Mouse (Mus musculus) Patski (cell line): Measurements from ENCODE around the gene Srgap2. TPM values are rescaled to one million over a fixed set of nuclear protein-coding genes. Genes with fewer than 3 reads are reported as not detected.
"Not testable (repeated sequence)": the region's sequence is repeated elsewhere in the genome, so short reads cannot be mapped to it uniquely, and the experiment has no call there.

Experiments
- ATAC-seq: fragments of 100-300 bp; one replicate; pipeline ENCODE4 v1.8.0; 2021
- CTCF ChIA-PET: fragments of 350-600 bp; sonication (Branson Sonifier 250); formaldehyde crosslinking; loops from one replicate; lab custom pipeline; 2022; ENCODE audit warnings: inconsistent platforms; lab: Charles Lee
- POLR2A ChIA-PET: fragments of 350-600 bp; sonication (Branson Sonifier 250); formaldehyde crosslinking; loops from one replicate; lab custom pipeline; 2022; ENCODE audit warnings: antibody characterized with exemption, inconsistent platforms; lab: Charles Lee
- DNase-seq: peaks from one replicate; pipeline ENCODE4 v3.0.0-alpha.2; 2011; ENCODE audit warnings: low read depth, low spot score
- H3K27me3 ChIP-seq: fragments of 371-371 bp; one replicate; pipeline ENCODE4 v1.5.1; 2021
- CTCF ChIP-seq: fragments of 100-300 bp; IDR thresholded peaks from one replicate; pipeline ENCODE4 v1.5.1; 2021
- in situ Hi-C: fragments of 300-500 bp; cut with MboI; formaldehyde crosslinking; loops from 3 replicates; pipeline ENCODE4 v1.11.1; 2018; ENCODE audit warnings: low pct_unique_long_range_greater_than_20kb, mixed read lengths
- polyA plus RNA-seq: library from polyadenylated mRNA; unstranded; gene quantifications from one replicate; pipeline ENCODE4 v1.2.3, GENCODE M21; 2021

Srgap2 gene
- polyA plus RNA-seq, 1 experiment from 2014 or later = 29.4 TPM

DNA sequence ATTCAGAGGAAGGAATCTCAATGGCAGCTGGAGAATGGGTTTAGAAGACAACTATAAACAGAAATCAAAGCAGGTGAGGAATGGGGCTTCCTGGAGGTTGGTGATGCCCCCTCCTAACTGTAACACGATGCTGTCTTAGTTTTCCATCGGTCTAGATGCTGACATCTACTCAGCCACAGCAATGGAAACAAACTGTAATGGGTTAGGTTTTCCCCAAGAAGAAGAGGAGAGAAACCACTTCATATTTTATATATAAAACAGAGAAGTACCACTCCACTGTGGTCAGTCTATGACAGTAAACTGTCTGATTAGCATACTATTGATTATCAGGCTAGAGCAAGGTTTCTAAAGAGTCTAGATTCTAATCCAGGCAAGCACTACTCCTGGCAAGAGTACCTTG lies 179.4 kb downstream of the Srgap2 start:
- ChIA-PET POLR2A (no interaction called here), CTCF (no interaction called here)
- no peak for DNase-seq
- H3K27me3 ChIP-seq = no peaks in the 10 kb centered on the region
- ATAC-seq = no peak
- no peak for TF ChIP-seq CTCF
- in situ Hi-C loops = no loop called here

GRCm38 (mm10) chr1:131346916-131347555 lies 180.1 kb downstream of the Srgap2 start:
- CTCF ChIA-PET = interaction anchor here (1.2 kb wide), 1 partner anchor 57 kb away, joined by 3 read pairs; no protein-coding TSS in a partner anchor
- in situ Hi-C loops = no loop called here

GRCm38 (mm10) chr1:131345422-131346419 lies 181.4 kb downstream of the Srgap2 start:
- ATAC-seq = no peak
- DNase-seq = no peak
- no peaks in the 10 kb centered on the region for H3K27me3 ChIP-seq
- ChIA-PET POLR2A (interaction anchor here (0.5 kb wide), 1 partner anchor 95 kb away, joined by 6 read pairs; no protein-coding TSS in a partner anchor), CTCF (interaction anchor here (1.2 kb wide), 1 partner anchor 56 kb away, joined by 3 read pairs; no protein-coding TSS in a partner anchor)
- no peak for TF ChIP-seq CTCF
- in situ Hi-C loops = no loop called here

More at GRCm38 (mm10) chr1:131346916-131347555, 180.1 kb downstream of the Srgap2 start:
- POLR2A ChIA-PET = no interaction called here
- no peak for ATAC-seq
- H3K27me3 ChIP-seq = no peaks in the 10 kb centered on the region
- TF ChIP-seq CTCF = no peak
- DNase-seq = no peak

- ChIA-PET POLR2A (no interaction called here), CTCF (interaction anchor here (1.5 kb wide), 1 partner anchor 12 kb away, joined by 3 read pairs; no protein-coding TSS in a partner anchor)
- DNase-seq = no peak
- no peak for TF ChIP-seq CTCF
- ATAC-seq = no peak
- H3K27me3 ChIP-seq = no peaks in the 10 kb centered on the region
- in situ Hi-C loops = no loop called here
Observed at GRCm38 (mm10) chr1:131344691-131345090, 182.5 kb downstream of the Srgap2 start.

DNA sequence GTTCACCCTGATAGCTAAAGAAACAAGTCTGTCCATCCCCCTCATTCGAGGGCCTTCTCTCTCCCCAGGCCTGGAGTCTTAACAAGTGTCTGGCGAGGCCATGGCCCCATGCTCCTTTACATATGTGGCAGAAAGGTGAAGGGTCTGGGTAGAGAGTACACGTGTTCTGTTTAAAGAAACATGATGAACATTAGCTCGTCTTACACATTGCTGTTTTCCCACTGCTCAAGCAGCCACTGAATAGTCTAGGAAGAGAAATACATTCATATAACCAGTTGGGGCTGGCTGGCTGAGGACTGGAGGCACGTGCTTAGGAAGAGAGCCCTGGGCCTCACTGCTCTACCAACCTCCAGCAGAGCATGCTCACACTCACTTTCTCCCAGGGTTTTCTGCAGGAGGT lies 191.1 kb downstream of the Srgap2 start:
- ATAC-seq (no peak), DNase-seq (no peak)
- in situ Hi-C loops = no loop called here
- TF ChIP-seq CTCF = no peak
- POLR2A ChIA-PET = interaction anchor here (0.7 kb wide), 1 partner anchor 142 kb away, joined by 7 read pairs; no protein-coding TSS in a partner anchor
- H3K27me3 ChIP-seq = no peaks in the 10 kb centered on the region
- CTCF ChIA-PET = interaction anchor here (0.9 to 1.6 kb wide), 3 partner anchors 9 to 495 kb away, joined by 3 to 4 read pairs (median 3); no protein-coding TSS in a partner anchor

- TF ChIP-seq CTCF = no peak
- no peaks in the 10 kb centered on the region for H3K27me3 ChIP-seq
- POLR2A ChIA-PET = no interaction called here
- in situ Hi-C loops = no loop called here
- ATAC-seq (no peak), DNase-seq (peak; percentile 41)
- CTCF ChIA-PET = interaction anchor here (0.9 to 1.6 kb wide), 4 partner anchors 9 to 495 kb away, joined by 3 to 4 read pairs (median 3); no protein-coding TSS in a partner anchor
Observed at GRCm38 (mm10) chr1:131335604-131336003, 191.5 kb downstream of the Srgap2 start.

DNA sequence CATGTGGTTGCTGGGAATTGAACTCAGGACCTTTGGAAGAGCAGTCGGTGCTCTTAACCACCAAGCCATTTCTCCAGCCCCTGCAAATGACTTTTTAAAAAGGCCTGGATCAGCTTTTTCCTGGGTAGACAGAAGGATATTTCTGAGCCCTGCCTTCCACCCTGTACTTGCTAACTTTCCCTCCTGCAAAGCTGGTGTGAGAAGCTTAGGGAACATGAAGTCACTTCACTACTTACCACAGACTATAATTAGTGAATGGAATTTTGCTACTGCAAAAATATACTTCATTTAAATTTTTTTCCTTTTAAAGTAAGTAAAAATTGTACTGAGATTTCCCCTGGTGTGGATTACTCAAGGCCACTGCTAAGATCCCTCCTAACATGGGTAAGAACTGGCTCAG lies 196.0 kb downstream of the Srgap2 start:
- POLR2A ChIA-PET = interaction anchor here (0.6 to 1.0 kb wide), 2 partner anchors 8 to 35 kb away, joined by 3 read pairs; no protein-coding TSS in a partner anchor
- DNase-seq (no peak), ATAC-seq (no peak)
- no peaks in the 10 kb centered on the region for H3K27me3 ChIP-seq
- no peak for TF ChIP-seq CTCF
- CTCF ChIA-PET = interaction anchor here (1.5 kb wide), 1 partner anchor 326 kb away, joined by 3 read pairs; no protein-coding TSS in a partner anchor
- in situ Hi-C loops = no loop called here

- CTCF ChIA-PET, DNase-seq: not testable (repeated sequence)
Observed at GRCm38 (mm10) chr1:131329093-131329492, 198.1 kb downstream of the Srgap2 start.

DNA sequence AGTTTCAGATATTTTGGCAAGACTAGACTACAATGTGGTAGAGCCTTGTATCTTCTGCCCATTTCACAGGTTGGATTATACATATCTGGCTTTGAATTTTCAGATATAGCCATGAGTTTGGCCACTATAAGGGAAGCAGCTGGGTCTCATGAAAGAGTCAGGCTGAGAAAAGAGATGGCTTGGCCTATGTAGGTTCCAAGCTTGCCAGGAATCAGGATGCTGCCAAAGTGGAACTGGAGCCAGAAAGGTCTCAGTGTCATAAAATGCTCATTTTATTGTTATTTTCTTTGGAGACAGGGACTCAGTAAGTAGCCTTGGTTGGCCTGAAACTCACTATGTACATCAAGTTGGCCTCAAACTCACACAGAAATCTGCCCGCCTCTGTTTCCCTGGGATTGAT lies 200.0 kb downstream of the Srgap2 start:
- ChIA-PET POLR2A (no interaction called here), CTCF (interaction anchor here (1.3 kb wide), 1 partner anchor 9 kb away, joined by 3 read pairs; no protein-coding TSS in a partner anchor)
- no peaks in the 10 kb centered on the region for H3K27me3 ChIP-seq
- TF ChIP-seq CTCF = no peak
- no peak for ATAC-seq
- no peak for DNase-seq
- in situ Hi-C loops = no loop called here

More at GRCm38 (mm10) chr1:131329093-131329492, 198.1 kb downstream of the Srgap2 start:
- in situ Hi-C loops, H3K27me3 ChIP-seq, POLR2A ChIA-PET, ATAC-seq: not testable (repeated sequence)
- peak; percentile 45 for TF ChIP-seq CTCF

DNA sequence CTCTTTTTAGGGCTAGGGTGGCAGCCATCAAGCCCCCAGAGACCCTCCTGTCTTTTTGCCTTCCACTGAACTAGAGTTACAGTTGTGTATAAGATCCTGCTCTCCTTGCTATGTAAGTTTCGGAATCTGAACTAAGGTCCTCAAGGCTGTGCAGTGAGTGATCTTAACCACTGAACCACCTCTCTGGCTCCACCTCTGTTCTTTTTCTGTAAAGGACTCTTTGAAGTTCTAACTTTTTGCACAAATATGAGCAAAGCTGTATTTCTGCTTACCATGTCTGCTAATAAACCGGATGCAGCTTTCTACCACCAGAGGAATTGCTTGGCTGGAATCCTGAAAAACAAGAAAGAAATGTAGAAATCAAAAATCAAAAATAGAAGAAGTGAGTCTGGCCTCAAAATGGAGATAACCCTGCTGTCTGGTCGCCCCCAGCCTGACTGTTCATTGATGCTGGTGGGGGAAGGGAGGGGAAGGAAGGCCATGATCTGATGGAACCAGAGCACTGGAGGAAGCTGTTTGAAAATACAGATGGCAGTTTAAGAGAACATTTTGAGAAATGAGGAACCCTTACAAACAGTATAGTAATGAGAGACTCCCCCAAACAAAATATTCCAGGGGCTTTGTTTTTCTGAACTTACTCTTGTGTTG lies 202.2 kb downstream of the Srgap2 start:
- POLR2A ChIA-PET = no interaction called here
- DNase-seq (no peak), ATAC-seq (no peak)
- in situ Hi-C loops = no loop called here
- H3K27me3 ChIP-seq = no peaks in the 10 kb centered on the region
- CTCF ChIA-PET = interaction anchor here (0.9 to 1.5 kb wide), 2 partner anchors 11 to 14 kb away, joined by 3 to 4 read pairs; no protein-coding TSS in a partner anchor
- no peak for TF ChIP-seq CTCF
